Mouse (Mus musculus): ENCODE measurements around the gene Dnaaf3. TPM values are rescaled to one million over a fixed set of nuclear protein-coding genes. Genes with fewer than 3 reads are reported as not detected.

Dnaaf3 gene
- polyA plus RNA-seq, 1 experiment from 2014 or later: 2.2 TPM

DNA sequence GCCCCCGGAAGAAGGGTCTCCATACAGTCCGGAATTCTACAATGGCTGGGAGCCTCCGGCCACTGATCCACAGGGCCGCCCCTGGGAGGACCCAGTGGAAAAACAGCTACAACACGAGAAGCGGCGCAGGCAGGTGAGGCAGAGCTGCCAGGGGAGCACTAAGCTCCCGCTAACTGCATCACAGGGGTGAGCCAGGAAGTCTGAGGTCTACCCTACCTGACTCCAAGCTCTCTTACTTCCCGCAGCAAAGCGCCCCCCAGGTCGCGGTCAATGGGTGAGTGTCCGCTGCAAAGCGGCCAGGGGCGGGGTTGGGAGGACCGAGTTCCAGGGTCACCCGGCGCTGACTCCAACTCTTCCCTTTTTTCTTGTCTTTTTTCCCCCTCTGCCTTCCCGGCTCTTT, 58.3 kb downstream of the Dnaaf3 start:
- peaks cover 9% of the 10 kb centered on the region; the same call in 1 of the 2 replicates for H3K27me3 ChIP-seq (ENCODE audit: control insufficient read depth, insufficient read depth, low read length)
- H3K4me2 ChIP-seq (ENCODE audit: low read depth, low read length): no peak overlapping the region
- H3K4me1 ChIP-seq (ENCODE audit: control insufficient read depth, insufficient read depth, low read length): peaks cover 20% of the 10 kb centered on the region
- H3K27ac ChIP-seq (ENCODE audit: low read length): no peak overlapping the region
- no peaks in the 10 kb centered on the region for H3K36me3 ChIP-seq (ENCODE audit: control insufficient read depth, insufficient read depth, low read length)
- ATAC-seq (ENCODE audit: insufficient read depth, low FRiP score): no peak
- 14% methylated on average over 19 of the region's 19 CpGs for WGBS
- no peaks in the 10 kb centered on the region for H3K9me3 ChIP-seq (replicated peaks; ENCODE audit: control insufficient read depth, low read length)
- no peak overlapping the region for H3K9ac ChIP-seq (ENCODE audit: low read length)
- no peak overlapping the region for H3K4me3 ChIP-seq (replicated peaks; ENCODE audit: low read length)

Small RNA genes within 50 kb of the gene (microRNA-seq; reads per million reads assigned to microRNA genes)
- gene Gm23577: not detected

Other genes starting within 250 kb of the Dnaaf3 start
- gene Ncr1, start 194.7 kb downstream of the Dnaaf3 start, polyA plus RNA-seq (2015; fragmentation: Nextera tagmentation; extraction: Ambion mirVana): not detected in 2 replicates
- gene Gp6, start 134.7 kb downstream of the Dnaaf3 start, polyA plus RNA-seq (2015; fragmentation: Nextera tagmentation; extraction: Ambion mirVana): 0.10 and 0.32 TPM in 2 replicates
- gene Rdh13, start 86.8 kb downstream of the Dnaaf3 start, polyA plus RNA-seq (2015; fragmentation: Nextera tagmentation; extraction: Ambion mirVana): 28.1 and 32.8 TPM in 2 replicates
- gene Eps8l1, start 71.8 kb downstream of the Dnaaf3 start, polyA plus RNA-seq (2015; fragmentation: Nextera tagmentation; extraction: Ambion mirVana): 12.1 and 15.0 TPM in 2 replicates
- gene Ppp1r12c, start 30.8 kb downstream of the Dnaaf3 start, polyA plus RNA-seq (2015; fragmentation: Nextera tagmentation; extraction: Ambion mirVana): 20.3 and 22.3 TPM in 2 replicates
- 26.7 and 111 TPM in 2 replicates for gene Tnnt1, start 16.1 kb downstream of the Dnaaf3 start, polyA plus RNA-seq (2015; fragmentation: Nextera tagmentation; extraction: Ambion mirVana)
- gene Tnni3, start 8.2 kb downstream of the Dnaaf3 start, polyA plus RNA-seq (2015; fragmentation: Nextera tagmentation; extraction: Ambion mirVana): 5.1 and 7.4 TPM in 2 replicates
- 8.5 TPM in 2 replicates for gene Syt5, start 15.1 kb upstream of the Dnaaf3 start, polyA plus RNA-seq (2015; fragmentation: Nextera tagmentation; extraction: Ambion mirVana)
- 0.92 and 1.0 TPM in 2 replicates for gene Ptprh, start 71.6 kb upstream of the Dnaaf3 start, polyA plus RNA-seq (2015; fragmentation: Nextera tagmentation; extraction: Ambion mirVana)
- 2.3 and 3.4 TPM in 2 replicates for gene Tmem86b, start 99.0 kb upstream of the Dnaaf3 start, polyA plus RNA-seq (2015; fragmentation: Nextera tagmentation; extraction: Ambion mirVana)
- 2.8 and 3.8 TPM in 2 replicates for gene Ppp6r1, start 126.6 kb upstream of the Dnaaf3 start, polyA plus RNA-seq (2015; fragmentation: Nextera tagmentation; extraction: Ambion mirVana)
- gene Hspbp1, start 152.6 kb upstream of the Dnaaf3 start, polyA plus RNA-seq (2015; fragmentation: Nextera tagmentation; extraction: Ambion mirVana): 77.2 and 88.0 TPM in 2 replicates
- gene Brsk1, start 158.2 kb upstream of the Dnaaf3 start, polyA plus RNA-seq (2015; fragmentation: Nextera tagmentation; extraction: Ambion mirVana): 0.86 and 0.88 TPM in 2 replicates
- 0.76 and 0.90 TPM in 2 replicates for gene Tmem150b, start 192.8 kb upstream of the Dnaaf3 start, polyA plus RNA-seq (2015; fragmentation: Nextera tagmentation; extraction: Ambion mirVana)
- 59.6 and 64.3 TPM in 2 replicates for gene Kmt5c, start 207.7 kb upstream of the Dnaaf3 start, polyA plus RNA-seq (2015; fragmentation: Nextera tagmentation; extraction: Ambion mirVana)
- gene Cox6b2, start 220.6 kb upstream of the Dnaaf3 start, polyA plus RNA-seq (2015; fragmentation: Nextera tagmentation; extraction: Ambion mirVana): 61.4 and 70.0 TPM in 2 replicates
- not detected in 2 replicates for gene Fam71e2, start 238.8 kb upstream of the Dnaaf3 start, polyA plus RNA-seq (2015; fragmentation: Nextera tagmentation; extraction: Ambion mirVana)

Measured in stomach, embryonic 16.5 days (tissue).